Mouse (Mus musculus) MEL (cell line): ENCODE measurements at regions not wholly inside any gene's neighbourhood (a gene's known extent, or its start where the extent isn't known, plus 50 kb on each side); places are given as distances from the start of the nearest gene placed in this dataset.

Experiments
- DNase-seq: peaks from one replicate; pipeline ENCODE4 v3.0.0; 2011; ENCODE audit warnings: low read depth, low spot score
- H3K27ac ChIP-seq: 2 replicates; pipeline ENCODE4 v1.5.1; 2012; ENCODE audit warnings: low read depth, mild to moderate bottlenecking, control low read depth, low read length, moderate library complexity; ENCODE audit not compliant: control insufficient read depth
- H3K27me3 ChIP-seq, 2 experiments: fragments of 150-350 bp in 1 of 2; sonication (generic) in 1 of 2; 2 replicates each; pipeline ENCODE4 v1.6.1; 2012; ENCODE audit warnings: low read length in 2 of 2, mild to moderate bottlenecking in 2 of 2, improper control_type of control experiment in 1 of 2, moderate library complexity in 1 of 2; ENCODE audit not compliant: insufficient read depth in 2 of 2, control insufficient read depth in 1 of 2
- H3K36me3 ChIP-seq, 2 experiments: 2 replicates each; pipeline ENCODE4 v1.6.1; 2012 to 2014; ENCODE audit warnings: low read length in 2 of 2, improper control_type of control experiment in 1 of 2, inconsistent platforms in 1 of 2, mild to moderate bottlenecking in 1 of 2; ENCODE audit not compliant: insufficient read depth in 2 of 2, control insufficient read depth in 1 of 2
- H3K4me1 ChIP-seq, 2 experiments: fragments of 150-350 bp in 1 of 2; sonication (generic) in 1 of 2; 2 replicates each; pipeline ENCODE4 v1.6.1; 2012; ENCODE audit warnings: low read length in 2 of 2, improper control_type of control experiment in 1 of 2, mild to moderate bottlenecking in 1 of 2; ENCODE audit not compliant: insufficient read depth in 2 of 2, control insufficient read depth in 1 of 2
- H3K4me3 ChIP-seq, 2 experiments: fragments of 150-350 bp in 1 of 2; sonication (generic) in 1 of 2; 2 replicates each; pipeline ENCODE4 v1.5.1; 2012; ENCODE audit warnings: low read depth in 2 of 2, low read length in 2 of 2, mild to moderate bottlenecking in 2 of 2, moderate library complexity in 2 of 2, control low read depth in 1 of 2, improper control_type of control experiment in 1 of 2; ENCODE audit not compliant: control insufficient read depth in 1 of 2, insufficient read depth in 1 of 2
- H3K79me2 ChIP-seq: 2 replicates; pipeline ENCODE4 v1.6.1; 2012; ENCODE audit warnings: mild to moderate bottlenecking, low read length, moderate library complexity; ENCODE audit not compliant: control insufficient read depth, poor library complexity, insufficient read depth
- H3K9ac ChIP-seq: 2 replicates; pipeline ENCODE4 v1.6.1; 2012; ENCODE audit warnings: low read depth, mild to moderate bottlenecking, control low read depth, low read length, moderate library complexity; ENCODE audit not compliant: control insufficient read depth, poor library complexity, severe bottlenecking
- H3K9me3 ChIP-seq: fragments of 150-350 bp; sonication (generic); replicated peaks from 2 replicates; pipeline ENCODE4 v1.6.1; 2012; ENCODE audit warnings: mild to moderate bottlenecking, low read length, improper control_type of control experiment, moderate library complexity; ENCODE audit not compliant: insufficient read depth
- CTCF ChIP-seq, 3 experiments: IDR thresholded peaks in 2 of 3; conservative IDR thresholded peaks in 1 of 3; 2 replicates each; pipeline ENCODE4 v1.5.1; 2011 to 2012; ENCODE audit warnings: low read length in 3 of 3, low read depth in 2 of 3, mild to moderate bottlenecking in 2 of 3, improper control_type of control experiment in 1 of 3, inconsistent platforms in 1 of 3, mixed read lengths in 1 of 3, moderate library complexity in 1 of 3; ENCODE audit not compliant: control insufficient read depth in 1 of 3, insufficient read depth in 1 of 3, poor library complexity in 1 of 3, severe bottlenecking in 1 of 3
- E2F4 ChIP-seq: IDR thresholded peaks from 2 replicates; pipeline ENCODE4 v1.6.1; 2011; ENCODE audit warnings: low read depth, low read length, improper control_type of control experiment, borderline replicate concordance
- EP300 ChIP-seq, 2 experiments: IDR thresholded peaks; 2 replicates each; pipeline ENCODE4 v1.6.1; 2011; ENCODE audit warnings: improper control_type of control experiment in 2 of 2, low read length in 2 of 2, low read depth in 1 of 2, mild to moderate bottlenecking in 1 of 2
- ETS1 ChIP-seq: IDR thresholded peaks from 2 replicates; pipeline ENCODE4 v1.6.1; 2012; ENCODE audit warnings: low read depth, mild to moderate bottlenecking, inconsistent platforms, low read length, improper control_type of control experiment, moderate library complexity
- GABPA ChIP-seq: IDR thresholded peaks from 2 replicates; pipeline ENCODE4 v1.6.1; 2012; ENCODE audit warnings: low read depth, mild to moderate bottlenecking, inconsistent platforms, low read length, improper control_type of control experiment, moderate library complexity
- JUND ChIP-seq: IDR thresholded peaks from 2 replicates; pipeline ENCODE4 v1.6.1; 2011; ENCODE audit warnings: low read depth, mild to moderate bottlenecking, improper control_type of control experiment, low read length
- KAT2A ChIP-seq: conservative IDR thresholded peaks from 2 replicates; pipeline ENCODE4 v1.6.1; 2012; ENCODE audit warnings: low read depth, low read length, improper control_type of control experiment, inconsistent platforms
- MAFK ChIP-seq: IDR thresholded peaks from 2 replicates; pipeline ENCODE4 v1.6.1; 2011; ENCODE audit warnings: low read depth, mild to moderate bottlenecking, low read length, improper control_type of control experiment, borderline replicate concordance
- MAX ChIP-seq: IDR thresholded peaks from 2 replicates; pipeline ENCODE4 v1.6.1; 2011; ENCODE audit warnings: low read length, improper control_type of control experiment
- MAZ ChIP-seq: IDR thresholded peaks from 2 replicates; pipeline ENCODE4 v1.6.1; 2012; ENCODE audit warnings: low read depth, mild to moderate bottlenecking, inconsistent platforms, low read length, improper control_type of control experiment
- MYB ChIP-seq: IDR thresholded peaks from 2 replicates; pipeline ENCODE4 v1.6.1; 2011; ENCODE audit warnings: mild to moderate bottlenecking, low read depth, low read length, improper control_type of control experiment
- NELFE ChIP-seq: IDR thresholded peaks from 2 replicates; pipeline ENCODE4 v1.6.1; 2011; ENCODE audit warnings: low read depth, low read length, improper control_type of control experiment
- NRF1 ChIP-seq: IDR thresholded peaks from 2 replicates; pipeline ENCODE4 v1.6.1; 2014; ENCODE audit warnings: low read depth, mild to moderate bottlenecking, inconsistent platforms, low read length, improper control_type of control experiment, moderate library complexity; ENCODE audit not compliant: poor library complexity, insufficient read depth, severe bottlenecking
- POLR2AphosphoS5 ChIP-seq: IDR thresholded peaks from 2 replicates; pipeline ENCODE4 v1.6.1; 2012; ENCODE audit warnings: low read depth, borderline replicate concordance, mild to moderate bottlenecking, inconsistent platforms, low read length, moderate library complexity, mixed read lengths
- RCOR1 ChIP-seq: IDR thresholded peaks from 2 replicates; pipeline ENCODE4 v1.6.1; 2012; ENCODE audit warnings: low read depth, mild to moderate bottlenecking, inconsistent platforms, low read length, improper control_type of control experiment
- SIN3A ChIP-seq: IDR thresholded peaks from 2 replicates; pipeline ENCODE4 v1.6.1; 2012; ENCODE audit warnings: low read length, improper control_type of control experiment, inconsistent platforms
- SMC3 ChIP-seq: IDR thresholded peaks from 2 replicates; pipeline ENCODE4 v1.6.1; 2011; ENCODE audit warnings: low read depth, low read length, improper control_type of control experiment
- TAL1 ChIP-seq: IDR thresholded peaks from 2 replicates; pipeline ENCODE4 v1.6.1; 2012; ENCODE audit warnings: mild to moderate bottlenecking, inconsistent platforms, low read length, moderate library complexity, mixed read lengths
- TCF12 ChIP-seq: IDR thresholded peaks from 2 replicates; pipeline ENCODE4 v1.6.1; 2014; ENCODE audit warnings: low read depth, mild to moderate bottlenecking, inconsistent platforms, low read length, improper control_type of control experiment, moderate library complexity
- UBTF ChIP-seq: IDR thresholded peaks from 2 replicates; pipeline ENCODE4 v1.6.1; 2012; ENCODE audit warnings: low read depth, mild to moderate bottlenecking, inconsistent platforms, low read length, improper control_type of control experiment, moderate library complexity, borderline replicate concordance; ENCODE audit not compliant: insufficient read depth
- ZC3H11A ChIP-seq: IDR thresholded peaks from 2 replicates; pipeline ENCODE4 v1.6.1; 2012; ENCODE audit warnings: low read depth, mild to moderate bottlenecking, inconsistent platforms, low read length, improper control_type of control experiment
- ZMIZ1 ChIP-seq: IDR thresholded peaks from 2 replicates; pipeline ENCODE4 v1.6.1; 2012; ENCODE audit warnings: low read depth, mild to moderate bottlenecking, inconsistent platforms, low read length, improper control_type of control experiment, moderate library complexity

DNA sequence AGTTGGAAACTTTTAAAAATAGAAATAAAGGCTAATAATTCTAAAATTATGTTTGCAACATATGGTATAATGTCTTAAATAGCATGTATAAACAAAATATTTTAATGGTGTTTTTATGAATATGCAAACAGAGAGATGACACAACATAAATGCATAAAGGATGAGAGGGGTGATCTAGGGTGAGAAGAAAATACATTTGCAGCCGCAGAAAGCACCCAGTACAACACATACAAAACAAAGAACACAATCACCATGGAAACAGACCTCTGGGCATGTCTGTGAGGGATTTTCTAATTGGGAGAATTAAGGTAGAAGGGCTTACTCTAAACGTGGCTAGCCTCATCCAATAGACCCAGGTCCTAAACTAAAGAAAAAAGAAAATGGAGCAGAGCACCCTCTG lies 190.2 kb upstream of the Gm10295 start:
- Histone ChIP-seq H3K27ac (no peak overlapping the region), H3K4me3 (no peak overlapping the region), H3K36me3 (no peaks in the 10 kb centered on the region), H3K27me3 (no peaks in the 10 kb centered on the region), H3K4me1 (no peaks in the 10 kb centered on the region), H3K9ac (no peak overlapping the region), H3K9me3 (no peaks in the 10 kb centered on the region), H3K79me2 (no peaks in the 10 kb centered on the region)
- no peak for DNase-seq
- TF ChIP-seq TAL1: no peak
- no peak for TF ChIP-seq ZMIZ1
- TF ChIP-seq UBTF: no peak
- TF ChIP-seq MAX: no peak
- no peak for TF ChIP-seq JUND
- TF ChIP-seq NELFE: no peak
- TF ChIP-seq MAFK: no peak
- TF ChIP-seq ZC3H11A: no peak
- no peak for TF ChIP-seq KAT2A
- TF ChIP-seq NRF1: no peak
- no peak for TF ChIP-seq POLR2AphosphoS5
- TF ChIP-seq CTCF (IDR thresholded peaks at IDR 0.05 in 2 of 3, conservative IDR thresholded peaks at IDR 0.05 in 1 of 3; ENCODE audit: control insufficient read depth in 1 of 3, insufficient read depth in 1 of 3, low read depth in 2 of 3, low read length in 3 of 3, poor library complexity in 1 of 3, severe bottlenecking in 1 of 3): no peak
- no peak for TF ChIP-seq EP300 (IDR thresholded peaks at IDR 0.05; ENCODE audit: low read depth in 1 of 2, low read length in 2 of 2)
- no peak for TF ChIP-seq MYB
- TF ChIP-seq E2F4: no peak
- no peak for TF ChIP-seq SIN3A
- TF ChIP-seq, all 39 proteins: peak for 0

DNA sequence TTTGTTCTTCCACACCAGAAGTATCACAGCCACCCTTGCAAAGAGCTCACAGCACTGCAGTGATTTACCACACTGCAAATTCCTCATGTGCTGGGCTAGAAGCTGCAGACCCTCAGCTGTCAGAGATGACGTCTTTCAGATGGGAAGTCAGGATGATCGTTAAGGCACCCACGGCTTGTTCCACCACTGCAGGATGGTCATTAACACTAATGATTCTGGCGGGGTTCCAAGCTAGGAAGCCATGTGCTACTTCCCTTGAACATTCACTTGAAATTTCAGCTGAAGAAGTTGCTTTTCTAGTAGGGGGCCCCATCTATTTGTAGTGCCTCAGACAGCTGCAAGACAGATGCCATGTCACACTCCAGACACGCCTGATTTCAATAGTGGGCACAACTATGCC lies 181.8 kb upstream of the Gm10295 start:
- H3K36me3 ChIP-seq: no peaks in the 10 kb centered on the region
- DNase-seq: no peak
- H3K27ac ChIP-seq: no peak overlapping the region
- H3K27me3 ChIP-seq: no peaks in the 10 kb centered on the region
- H3K79me2 ChIP-seq: no peaks in the 10 kb centered on the region
- H3K4me1 ChIP-seq: no peaks in the 10 kb centered on the region
- H3K9me3 ChIP-seq: no peaks in the 10 kb centered on the region
- H3K4me3 ChIP-seq: no peak overlapping the region
- no peak overlapping the region for H3K9ac ChIP-seq
- no peak for TF ChIP-seq SIN3A
- TF ChIP-seq GABPA: no peak
- no peak for TF ChIP-seq E2F4
- TF ChIP-seq ETS1: no peak
- no peak for TF ChIP-seq RCOR1
- no peak for TF ChIP-seq MAZ
- TF ChIP-seq TCF12: no peak
- TF ChIP-seq SMC3: no peak
- TF ChIP-seq UBTF: no peak
- TF ChIP-seq JUND: no peak
